ENCODE assay signal across 8 mouse cellular contexts in the genomic region with DNA sequence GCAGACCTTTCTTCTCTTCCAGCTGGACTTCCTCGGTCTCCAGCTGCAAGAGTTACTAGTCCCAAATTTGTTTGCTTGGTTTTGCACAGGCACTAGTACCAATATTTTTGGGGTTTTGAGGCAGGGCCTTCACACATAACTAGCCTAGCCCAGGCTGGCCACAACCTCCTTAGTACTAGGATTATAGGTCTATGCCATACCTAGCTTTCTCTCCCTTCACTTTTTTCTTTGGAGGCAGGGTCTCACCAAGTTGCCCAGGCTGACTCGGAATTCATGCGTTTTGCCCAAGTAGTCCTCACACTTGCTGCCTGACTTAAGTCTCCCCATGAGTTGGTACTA. TPM values are rescaled to one million over a fixed set of nuclear protein-coding genes. Genes with fewer than 3 reads are reported as not detected.
A peak's percentile ranks its signal among the peaks of the same experiment; 100 is the strongest.
DNase-seq lines count a peak whose midpoint lies in the region; ATAC-seq and TF ChIP-seq lines count a peak whose summit lies in the region.

No protein-coding gene starts in this region.

- peaks cover 26% of the 10 kb centered on the region for H3K4me1 ChIP-seq in heart, embryonic 12.5 days (replicated peaks)
- H3K4me1 ChIP-seq in ES-Bruce4 (ENCODE audit: control insufficient read depth, insufficient read depth, low read length), result peaks cover 2% of the 10 kb centered on the region
- peaks cover 8% of the 10 kb centered on the region; the same call in 1 of the 2 replicates for H3K4me1 ChIP-seq in forebrain, postnatal 0 days (ENCODE audit: insufficient read depth)

- no peak overlapping the region for H3K27ac ChIP-seq in heart, embryonic 12.5 days (ENCODE audit: poor library complexity, severe bottlenecking)
- H3K27ac ChIP-seq in ES-Bruce4 (ENCODE audit: insufficient read depth, low read length), result no peak overlapping the region
- H3K27ac ChIP-seq in forebrain, postnatal 0 days (ENCODE audit: low read depth, low read length), result no peak overlapping the region
- peak overlapping the region; percentile 34 for H3K27ac ChIP-seq in macrophage

- peak; percentile 31; the same call in 1 of the 2 replicates for ATAC-seq in heart, embryonic 12.5 days (ENCODE audit: insufficient number of reproducible peaks, low FRiP score)
- ATAC-seq in forebrain, postnatal 0 days, result no peak; the same call in 1 of the 2 replicates

- peak overlapping the region; percentile 79 for H3K4me2 ChIP-seq in heart, embryonic 12.5 days
- peak overlapping the region; percentile 89 for H3K4me2 ChIP-seq in forebrain, postnatal 0 days (ENCODE audit: low read depth)

- DNase-seq in heart, adult 11 months, result no peak
- DNase-seq in forebrain, postnatal 0 days, result no peak
- no peak for DNase-seq in cerebellum, postnatal 4 days (ENCODE audit: low spot score in 2 of 2)
- no peak for DNase-seq in right cerebral cortex, postnatal 14 days
- no peak for DNase-seq in embryo, embryonic 9.5 days (ENCODE audit: extremely low spot score)

- H3K36me3 ChIP-seq in heart, embryonic 12.5 days, result no peaks in the 10 kb centered on the region
- no peaks in the 10 kb centered on the region for H3K36me3 ChIP-seq in ES-Bruce4 (ENCODE audit: control insufficient read depth, insufficient read depth, low read length, poor library complexity, severe bottlenecking)
- H3K36me3 ChIP-seq in forebrain, postnatal 0 days (ENCODE audit: insufficient read depth), result no peaks in the 10 kb centered on the region
- no peaks in the 10 kb centered on the region for H3K36me3 ChIP-seq in macrophage (ENCODE audit: inconsistent target)

- peak overlapping the region; percentile 80; the same call in 1 of the 2 replicates for H3K9ac ChIP-seq in heart, embryonic 12.5 days
- H3K9ac ChIP-seq in ES-Bruce4 (ENCODE audit: low read depth, poor library complexity, severe bottlenecking), result peak overlapping the region; percentile 81
- peak overlapping the region; percentile 74 for H3K9ac ChIP-seq in forebrain, postnatal 0 days

- H3K79me2 ChIP-seq in macrophage (ENCODE audit: inconsistent target), result peaks cover 47% of the 10 kb centered on the region

- TF ChIP-seq EP300 in ES-Bruce4 (IDR thresholded peaks at IDR 0.05; ENCODE audit: insufficient read depth, low read depth, low read length), result no peak

- peaks cover 11% of the 10 kb centered on the region; the same call in 1 of the 2 replicates for H3K27me3 ChIP-seq in heart, embryonic 12.5 days (replicated peaks)
- no peaks in the 10 kb centered on the region for H3K27me3 ChIP-seq in ES-Bruce4 (ENCODE audit: control insufficient read depth, insufficient read depth, low read length, poor library complexity, severe bottlenecking)
- no peaks in the 10 kb centered on the region for H3K27me3 ChIP-seq in forebrain, postnatal 0 days (ENCODE audit: insufficient read depth, low read length)

- H3K4me3 ChIP-seq in heart, embryonic 12.5 days, result peak overlapping the region; percentile 72
- H3K4me3 ChIP-seq in ES-Bruce4 (ENCODE audit: low read depth, low read length) (peak overlapping the region; percentile 93), macrophage (ENCODE audit: inconsistent target) (no peak overlapping the region)
- H3K4me3 ChIP-seq in forebrain, postnatal 0 days (ENCODE audit: low read depth, low read length), result peak overlapping the region; percentile 92

- no peak for TF ChIP-seq CTCF in ES-Bruce4 (IDR thresholded peaks at IDR 0.05; ENCODE audit: low read depth, low read length)
- no peak for TF ChIP-seq CTCF in forebrain, postnatal 0 days (IDR thresholded peaks at IDR 0.05; ENCODE audit: low read depth)

- no peaks in the 10 kb centered on the region for H3K9me3 ChIP-seq in heart, embryonic 12.5 days (replicated peaks)
- H3K9me3 ChIP-seq in ES-Bruce4 (replicated peaks; ENCODE audit: control insufficient read depth, insufficient read depth, low read length, poor library complexity, severe bottlenecking), result no peaks in the 10 kb centered on the region
- no peaks in the 10 kb centered on the region for H3K9me3 ChIP-seq in forebrain, postnatal 0 days (ENCODE audit: low read length)

- 43% methylated on average over 3 of the region's 3 CpGs for WGBS in heart, embryonic 12.5 days
- 36% methylated on average over 3 of the region's 3 CpGs for WGBS in forebrain, postnatal 0 days
- WGBS in macrophage (ENCODE audit: missing documents), result 50% methylated on average over 2 of the region's 3 CpGs

- no peak for TF ChIP-seq POLR2A in ES-Bruce4 (IDR thresholded peaks at IDR 0.05; ENCODE audit: insufficient read depth, low read length)

RNA-seq across cellular contexts. Expression of gene Fam110a, which starts 0.3 kb away (rescaled TPM):
- polyA plus RNA-seq in heart, embryonic 12.5 days (2016; fragmentation: Nextera tagmentation; extraction: Ambion mirVana), result 10.3 and 10.9 TPM in 2 replicates
- polyA plus RNA-seq in ES-Bruce4 (2011; ENCODE audit: insufficient read depth, insufficient read length, low read depth, missing spikeins) (13.6 and 14.4 TPM in 2 replicates), macrophage (2018) (4.8 to 11.8 TPM (median 8.2 TPM) in 3 replicates)
- 17.2 and 24.3 TPM in 2 replicates for total RNA-seq in forebrain, postnatal 0 days (2014; rRNA removed)
- 41.2 and 47.7 TPM in 2 replicates for polyA plus RNA-seq in forebrain, postnatal 0 days (2015; fragmentation: Nextera tagmentation; extraction: Ambion mirVana)
- 10 to 100 TPM in 17 of 26 experiments, 1 to 10 TPM in 9; 4.4 to 24.5 (median 13.0) TPM for total RNA-seq in macrophage (2018; cell fraction: chromatin; rRNA removed)
- total RNA-seq in macrophage (2018; cell fraction: cytosol; rRNA removed), result 10 to 100 TPM in 10 of 26 experiments, 1 to 10 TPM in 16; 3.6 to 13.3 (median 8.8) TPM
- 10 to 100 TPM in 11 of 26 experiments, 1 to 10 TPM in 15; 3.4 to 21.1 (median 9.0) TPM for total RNA-seq in macrophage (2018; cell fraction: nucleus; rRNA removed)

RNA-seq across cellular contexts. Expression of gene Slc52a3, which starts 16.0 kb away (rescaled TPM):
- polyA plus RNA-seq in heart, embryonic 12.5 days (2016; fragmentation: Nextera tagmentation; extraction: Ambion mirVana), result 0.34 and 0.45 TPM in 2 replicates
- polyA plus RNA-seq in ES-Bruce4 (2011; ENCODE audit: insufficient read depth, insufficient read length, low read depth, missing spikeins) (2.6 and 3.0 TPM in 2 replicates), macrophage (2018) (0.09 to 0.41 TPM in 2 of 3 replicates, not detected in the other)
- total RNA-seq in forebrain, postnatal 0 days (2014; rRNA removed), result 0.92 and 2.2 TPM in 2 replicates
- 2.0 TPM in 2 replicates for polyA plus RNA-seq in forebrain, postnatal 0 days (2015; fragmentation: Nextera tagmentation; extraction: Ambion mirVana)
- not detected for total RNA-seq in macrophage (2018; cell fraction: chromatin; rRNA removed)
- under 1 TPM in 24 of 26 experiments, not detected in 2; 0.04 to 0.34 (median 0.15) TPM for total RNA-seq in macrophage (2018; cell fraction: cytosol; rRNA removed)
- total RNA-seq in macrophage (2018; cell fraction: nucleus; rRNA removed), result under 1 TPM in 11 of 26 experiments, not detected in 15; 0.18 to 0.61 (median 0.33) TPM
